Mouse (Mus musculus): ENCODE measurements around the gene Phactr3. TPM values are rescaled to one million over a fixed set of nuclear protein-coding genes. Genes with fewer than 3 reads are reported as not detected.

Gene Phactr3
- polyA plus RNA-seq, 1 experiment from 2014 or later, result 37.8 TPM

DNA sequence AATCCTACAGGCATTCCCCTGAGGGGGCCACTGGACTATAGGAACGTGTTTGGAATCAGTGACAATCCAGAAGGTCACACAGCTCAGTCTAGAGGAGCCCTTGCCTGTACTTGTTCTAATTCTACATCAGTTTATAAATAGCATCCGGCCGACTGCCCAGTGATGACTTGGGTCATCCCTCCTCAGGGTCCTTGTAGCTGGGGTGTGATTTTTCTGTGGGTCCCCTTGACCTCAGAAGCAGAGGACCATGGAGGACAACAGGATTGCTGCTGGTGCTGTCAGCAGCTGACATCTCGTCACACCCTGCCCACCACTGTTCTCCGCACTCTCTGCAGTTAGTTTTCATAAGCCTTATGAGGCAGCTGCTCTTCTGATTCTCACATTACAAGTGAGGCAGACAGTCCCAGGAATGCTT is 89.4 kb downstream of the Phactr3 start:
- Histone ChIP-seq H3K9ac (replicated peaks) (no peak overlapping the region), H3K27me3 (no peaks in the 10 kb centered on the region), H3K4me2 (replicated peaks) (no peak overlapping the region), H3K4me1 (replicated peaks) (no peaks in the 10 kb centered on the region), H3K36me3 (no peaks in the 10 kb centered on the region), H3K4me3 (replicated peaks) (no peak overlapping the region), H3K27ac (no peak overlapping the region), H3K9me3 (no peaks in the 10 kb centered on the region)
- ATAC-seq, result no peak
- 81% methylated on average over 5 of the region's 5 CpGs for WGBS

DNA sequence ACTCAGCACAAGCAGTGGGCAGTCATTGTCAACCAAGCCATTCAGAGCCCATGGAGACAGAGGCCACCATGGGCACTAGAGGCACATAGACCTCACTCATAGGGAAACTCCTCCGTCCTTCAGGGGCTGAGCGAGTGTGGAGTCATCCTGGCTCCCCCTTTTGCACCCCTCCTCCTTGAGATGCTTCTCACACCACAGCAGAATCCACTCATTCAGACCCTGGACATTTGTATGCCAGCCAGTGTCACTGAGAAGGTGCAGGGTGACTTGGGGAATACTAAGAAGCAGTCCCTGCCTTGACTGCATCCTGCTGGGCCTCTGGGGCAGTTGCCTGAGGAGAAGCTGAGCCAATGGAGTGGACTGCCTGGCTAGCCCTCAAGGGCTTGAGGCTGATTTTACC is 95.1 kb downstream of the Phactr3 start:
- no peaks in the 10 kb centered on the region for H3K27me3 ChIP-seq
- 92% methylated on average over 2 of the region's 2 CpGs for WGBS
- ATAC-seq, result no peak
- no peak overlapping the region for H3K4me2 ChIP-seq (replicated peaks)
- no peaks in the 10 kb centered on the region for H3K4me1 ChIP-seq (replicated peaks)
- no peak overlapping the region for H3K9ac ChIP-seq (replicated peaks)
- no peaks in the 10 kb centered on the region for H3K36me3 ChIP-seq
- H3K27ac ChIP-seq, result no peak overlapping the region
- H3K4me3 ChIP-seq (replicated peaks), result no peak overlapping the region
- no peaks in the 10 kb centered on the region for H3K9me3 ChIP-seq

GRCm38 (mm10) chr2:178214531-178214930 is 95.8 kb downstream of the Phactr3 start:
- ATAC-seq, result no peak
- WGBS, result 91% methylated on average over 1 of the region's 1 CpGs
- Histone ChIP-seq H3K4me2 (replicated peaks) (no peak overlapping the region), H3K4me3 (replicated peaks) (no peak overlapping the region), H3K27me3 (no peaks in the 10 kb centered on the region), H3K9ac (replicated peaks) (no peak overlapping the region), H3K27ac (no peak overlapping the region), H3K4me1 (replicated peaks) (no peaks in the 10 kb centered on the region), H3K9me3 (no peaks in the 10 kb centered on the region), H3K36me3 (no peaks in the 10 kb centered on the region)

- H3K4me1 ChIP-seq (replicated peaks), result peaks cover 7% of the 10 kb centered on the region; the same call in 1 of the 2 replicates
- 68% methylated on average over 4 of the region's 4 CpGs for WGBS
- no peaks in the 10 kb centered on the region for H3K27me3 ChIP-seq
- no peak overlapping the region for H3K4me2 ChIP-seq (replicated peaks)
- H3K9ac ChIP-seq (replicated peaks), result no peak overlapping the region
- no peaks in the 10 kb centered on the region for H3K9me3 ChIP-seq
- ATAC-seq, result no peak
- H3K36me3 ChIP-seq, result no peaks in the 10 kb centered on the region
- no peak overlapping the region for H3K27ac ChIP-seq
- no peak overlapping the region for H3K4me3 ChIP-seq (replicated peaks)
Measured at GRCm38 (mm10) chr2:178218461-178218860, 99.7 kb downstream of the Phactr3 start.

DNA sequence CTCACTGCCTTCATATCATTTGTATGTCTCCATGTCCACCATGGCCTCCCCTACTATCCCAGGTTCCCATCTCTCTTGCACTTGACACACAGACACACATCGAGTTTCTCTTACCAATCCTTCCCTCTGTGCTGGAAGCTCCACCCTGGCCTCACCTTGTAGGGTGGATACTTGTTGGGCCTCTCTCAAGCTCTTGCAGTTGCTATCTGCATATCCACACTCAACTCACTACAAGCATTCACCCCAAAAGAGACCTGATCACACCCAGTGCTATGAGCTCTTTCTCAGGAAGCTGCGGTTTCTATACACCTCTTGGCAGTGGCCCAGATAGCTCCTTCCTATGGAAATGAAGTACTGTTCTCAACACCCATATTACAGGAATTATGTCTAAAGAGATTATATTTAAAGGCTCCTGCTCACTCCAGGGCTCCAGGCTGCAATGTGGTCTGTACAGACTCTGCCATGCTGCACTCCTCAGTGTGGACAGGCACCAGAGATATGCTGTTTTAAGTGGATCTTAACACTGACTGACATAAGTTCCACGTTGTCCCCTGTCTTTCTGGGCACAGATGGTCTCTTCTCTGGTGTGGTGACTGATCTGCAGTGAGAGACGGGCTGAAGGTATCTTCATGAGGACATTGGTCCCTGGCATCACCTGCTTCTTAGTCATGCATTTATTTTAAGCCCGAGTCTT is 100.8 kb downstream of the Phactr3 start:
- no peak for ATAC-seq
- 65% methylated on average over 5 of the region's 5 CpGs for WGBS

GRCm38 (mm10) chr2:178220148-178220717 is 101.5 kb downstream of the Phactr3 start:
- Histone ChIP-seq H3K9me3 (no peaks in the 10 kb centered on the region), H3K9ac (replicated peaks) (no peak overlapping the region), H3K27ac (no peak overlapping the region), H3K4me2 (replicated peaks) (no peak overlapping the region), H3K4me1 (replicated peaks) (peaks cover 7% of the 10 kb centered on the region; the same call in 1 of the 2 replicates), H3K27me3 (no peaks in the 10 kb centered on the region), H3K4me3 (replicated peaks) (no peak overlapping the region), H3K36me3 (no peaks in the 10 kb centered on the region)
- ATAC-seq, result no peak
- 47% methylated on average over 3 of the region's 3 CpGs for WGBS

More for the DNA sequence above, 100.8 kb downstream of the Phactr3 start:
- Histone ChIP-seq H3K27ac (no peak overlapping the region; the same call in 1 of the 2 replicates), H3K4me3 (replicated peaks) (no peak overlapping the region), H3K27me3 (no peaks in the 10 kb centered on the region), H3K36me3 (no peaks in the 10 kb centered on the region), H3K4me2 (replicated peaks) (no peak overlapping the region), H3K9ac (replicated peaks) (no peak overlapping the region), H3K9me3 (no peaks in the 10 kb centered on the region), H3K4me1 (replicated peaks) (peaks cover 7% of the 10 kb centered on the region; the same call in 1 of the 2 replicates)

DNA sequence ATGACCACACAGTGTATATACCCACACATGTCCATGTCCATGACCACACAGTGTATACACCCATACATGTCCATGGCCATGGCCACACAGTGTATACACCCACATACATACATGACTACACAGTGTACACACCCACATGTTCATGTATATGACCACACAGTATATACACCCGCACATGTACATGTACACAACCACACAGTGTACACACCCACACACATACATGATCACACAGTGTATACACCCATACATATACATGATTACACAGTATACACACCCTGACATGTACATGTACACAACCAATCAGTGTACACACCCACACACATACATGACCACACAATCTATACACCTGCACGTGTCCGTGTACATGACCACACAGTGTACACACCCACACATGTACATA is 102.2 kb downstream of the Phactr3 start:
- Histone ChIP-seq H3K4me2 (replicated peaks) (no peak overlapping the region), H3K4me1 (replicated peaks) (peaks cover 7% of the 10 kb centered on the region; the same call in 1 of the 2 replicates), H3K4me3 (replicated peaks) (no peak overlapping the region), H3K36me3 (no peaks in the 10 kb centered on the region), H3K9ac (replicated peaks) (no peak overlapping the region), H3K27ac (no peak overlapping the region), H3K9me3 (no peaks in the 10 kb centered on the region), H3K27me3 (no peaks in the 10 kb centered on the region)
- WGBS, result 94% methylated on average over 3 of the region's 3 CpGs
- ATAC-seq, result peak; percentile 81

GRCm38 (mm10) chr2:178229231-178229630 is 110.5 kb downstream of the Phactr3 start:
- WGBS, result 75% methylated on average over 8 of the region's 8 CpGs
- H3K27ac ChIP-seq, result no peak overlapping the region

DNA sequence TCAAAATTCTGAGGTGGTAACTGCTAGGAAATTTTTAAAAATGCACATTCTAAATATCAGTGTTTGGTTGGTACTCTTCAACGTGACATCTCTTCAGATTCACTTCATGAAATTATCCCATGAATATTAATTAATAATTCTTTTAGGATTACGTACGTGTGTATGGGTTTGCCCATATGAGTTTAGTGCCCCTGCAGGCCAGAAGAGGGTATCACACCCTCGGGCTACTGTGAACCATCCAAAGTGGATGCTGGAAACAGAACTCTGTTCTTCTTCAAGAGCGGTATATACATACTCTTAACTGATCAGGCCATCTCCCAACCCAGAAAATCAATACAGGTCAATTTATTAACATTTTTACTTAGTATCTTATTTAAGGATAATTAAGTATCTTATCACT is 114.7 kb downstream of the Phactr3 start:
- ATAC-seq, result no peak
- H3K9me3 ChIP-seq, result no peaks in the 10 kb centered on the region
- H3K4me2 ChIP-seq (replicated peaks), result no peak overlapping the region
- WGBS, result 83% methylated on average over 5 of the region's 5 CpGs
- H3K27me3 ChIP-seq, result no peaks in the 10 kb centered on the region
- H3K36me3 ChIP-seq, result no peaks in the 10 kb centered on the region
- H3K9ac ChIP-seq (replicated peaks), result no peak overlapping the region
- no peaks in the 10 kb centered on the region for H3K4me1 ChIP-seq (replicated peaks)
- H3K4me3 ChIP-seq (replicated peaks), result no peak overlapping the region
- H3K27ac ChIP-seq, result no peak overlapping the region

More at GRCm38 (mm10) chr2:178229231-178229630, 110.5 kb downstream of the Phactr3 start:
- Histone ChIP-seq H3K9ac (replicated peaks) (no peak overlapping the region), H3K9me3 (no peaks in the 10 kb centered on the region), H3K4me3 (replicated peaks) (no peak overlapping the region), H3K4me2 (replicated peaks) (no peak overlapping the region), H3K27me3 (no peaks in the 10 kb centered on the region), H3K4me1 (replicated peaks) (no peaks in the 10 kb centered on the region), H3K36me3 (no peaks in the 10 kb centered on the region)
- 0 out of 2 replicates have a peak, but pooled peaks have one; percentile 24 for ATAC-seq

- no peak overlapping the region for H3K9ac ChIP-seq (replicated peaks)
- no peak overlapping the region for H3K4me3 ChIP-seq (replicated peaks)
- H3K27ac ChIP-seq, result no peak overlapping the region
- no peaks in the 10 kb centered on the region for H3K36me3 ChIP-seq
- no peak overlapping the region for H3K4me2 ChIP-seq (replicated peaks)
- 89% methylated on average over 3 of the region's 3 CpGs for WGBS
- H3K9me3 ChIP-seq, result no peaks in the 10 kb centered on the region
- peaks cover 7% of the 10 kb centered on the region for H3K4me1 ChIP-seq (replicated peaks)
- H3K27me3 ChIP-seq, result no peaks in the 10 kb centered on the region
- ATAC-seq, result no peak
Measured at GRCm38 (mm10) chr2:178237056-178237455, 118.3 kb downstream of the Phactr3 start.

DNA sequence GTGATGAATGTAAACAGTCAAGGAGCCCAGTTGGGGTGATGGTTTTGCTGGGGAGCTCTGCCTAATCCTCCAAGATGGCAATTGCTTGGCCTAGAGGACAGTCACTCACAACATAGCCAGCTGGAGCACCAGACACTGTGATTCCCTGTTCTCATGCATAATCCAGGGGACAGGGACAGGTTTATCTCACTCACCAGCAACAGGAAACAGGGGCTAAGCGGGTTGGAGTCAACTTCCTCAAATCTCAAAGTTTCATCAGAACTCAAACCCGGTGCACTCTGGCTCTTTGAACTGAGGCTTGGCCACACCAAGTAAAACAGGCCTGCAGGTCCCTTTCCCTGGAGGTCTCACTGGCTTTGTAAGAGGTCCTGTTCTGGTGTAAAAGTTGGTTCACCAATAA is 119.7 kb downstream of the Phactr3 start:
- H3K27ac ChIP-seq, result no peak overlapping the region
- no peak overlapping the region for H3K9ac ChIP-seq (replicated peaks)
- H3K4me2 ChIP-seq (replicated peaks), result no peak overlapping the region
- no peak overlapping the region for H3K4me3 ChIP-seq (replicated peaks)
- no peak for ATAC-seq
- 80% methylated on average over 2 of the region's 2 CpGs for WGBS
- H3K36me3 ChIP-seq, result no peaks in the 10 kb centered on the region
- H3K27me3 ChIP-seq, result no peaks in the 10 kb centered on the region
- peaks cover 7% of the 10 kb centered on the region for H3K4me1 ChIP-seq (replicated peaks)
- no peaks in the 10 kb centered on the region for H3K9me3 ChIP-seq

DNA sequence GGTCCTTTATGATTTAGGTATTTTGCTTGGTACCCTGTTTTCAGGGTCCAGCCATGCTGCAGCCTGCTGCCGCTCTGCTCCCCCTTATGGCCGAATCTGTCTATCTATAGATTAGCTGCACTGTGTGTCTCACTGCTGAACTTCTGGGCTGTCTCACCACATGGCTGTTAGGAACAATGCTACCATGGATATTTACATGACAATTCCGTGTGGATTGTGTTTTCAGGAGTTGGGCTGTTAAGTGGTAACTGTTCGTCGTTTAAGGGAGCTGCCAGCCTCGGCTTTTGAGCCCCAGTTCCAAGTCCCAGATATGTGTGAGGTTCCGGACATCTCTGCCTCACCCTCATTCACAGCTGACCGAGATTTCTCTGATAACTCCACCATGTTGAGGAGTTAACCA is 122.1 kb downstream of the Phactr3 start:
- H3K36me3 ChIP-seq, result no peaks in the 10 kb centered on the region
- WGBS, result 64% methylated on average over 8 of the region's 8 CpGs
- H3K27ac ChIP-seq, result no peak overlapping the region
- no peak overlapping the region for H3K4me2 ChIP-seq (replicated peaks)
- no peak overlapping the region for H3K4me3 ChIP-seq (replicated peaks)
- ATAC-seq, result no peak
- no peak overlapping the region for H3K9ac ChIP-seq (replicated peaks)
- no peaks in the 10 kb centered on the region for H3K27me3 ChIP-seq
- H3K9me3 ChIP-seq, result no peaks in the 10 kb centered on the region
- H3K4me1 ChIP-seq (replicated peaks), result peaks cover 7% of the 10 kb centered on the region

Data from midbrain, embryonic 13.5 days (tissue).